Mouse (Mus musculus): Measurements from ENCODE around the gene Osbpl9. TPM values are rescaled to one million over a fixed set of nuclear protein-coding genes. Genes with fewer than 3 reads are reported as not detected.

The Osbpl9 gene
- polyA plus RNA-seq, 1 experiment from 2014 or later: 32.5 TPM

- TF ChIP-seq CTCF (IDR thresholded peaks at IDR 0.05; ENCODE audit: low read depth): no peak
- 84% methylated on average over 5 of the region's 5 CpGs for WGBS
- no peaks in the 10 kb centered on the region for H3K27me3 ChIP-seq (replicated peaks; ENCODE audit: control insufficient read depth, insufficient read depth, low read length)
- no peak overlapping the region for H3K4me3 ChIP-seq (ENCODE audit: low read depth, low read length)
- no peaks in the 10 kb centered on the region for H3K36me3 ChIP-seq (ENCODE audit: control insufficient read depth, insufficient read depth)
- no peak overlapping the region for H3K4me2 ChIP-seq (replicated peaks; ENCODE audit: low read depth)
- no peaks in the 10 kb centered on the region for H3K9me3 ChIP-seq (ENCODE audit: control insufficient read depth)
- H3K4me1 ChIP-seq (replicated peaks; ENCODE audit: control insufficient read depth, insufficient read depth, low read length): no peaks in the 10 kb centered on the region
- no peak overlapping the region for H3K27ac ChIP-seq (ENCODE audit: low read depth, low read length)
- H3K9ac ChIP-seq (ENCODE audit: low read depth, low read length): no peak overlapping the region
- no peak for ATAC-seq
These were observed 109.7 kb downstream of the Osbpl9 start for GRCm38 (mm10) chr4:109092344-109092743.

GRCm38 (mm10) chr4:109091241-109091777 is 110.8 kb downstream of the Osbpl9 start:
- Histone ChIP-seq H3K9ac (ENCODE audit: low read depth, low read length) (no peak overlapping the region), H3K9me3 (ENCODE audit: control insufficient read depth) (no peaks in the 10 kb centered on the region), H3K27me3 (replicated peaks; ENCODE audit: control insufficient read depth, insufficient read depth, low read length) (no peaks in the 10 kb centered on the region), H3K4me3 (ENCODE audit: low read depth, low read length) (no peak overlapping the region), H3K27ac (ENCODE audit: low read depth, low read length) (no peak overlapping the region), H3K36me3 (ENCODE audit: control insufficient read depth, insufficient read depth) (0 out of 2 replicates have a peak, but pooled peaks cover 4% of the 10 kb centered on the region), H3K4me1 (replicated peaks; ENCODE audit: control insufficient read depth, insufficient read depth, low read length) (no peaks in the 10 kb centered on the region), H3K4me2 (replicated peaks; ENCODE audit: low read depth) (no peak overlapping the region)
- TF ChIP-seq CTCF (IDR thresholded peaks at IDR 0.05; ENCODE audit: low read depth): no peak
- ATAC-seq: no peak
- 81% methylated on average over 8 of the region's 8 CpGs for WGBS

GRCm38 (mm10) chr4:109089999-109090398 is 112.1 kb downstream of the Osbpl9 start:
- H3K27ac ChIP-seq (ENCODE audit: low read depth, low read length): no peak overlapping the region
- no peaks in the 10 kb centered on the region for H3K27me3 ChIP-seq (replicated peaks; ENCODE audit: control insufficient read depth, insufficient read depth, low read length)
- H3K36me3 ChIP-seq (ENCODE audit: control insufficient read depth, insufficient read depth): peaks cover 12% of the 10 kb centered on the region
- 28% methylated on average over 6 of the region's 6 CpGs for WGBS
- H3K9ac ChIP-seq (ENCODE audit: low read depth, low read length): no peak overlapping the region
- no peaks in the 10 kb centered on the region for H3K4me1 ChIP-seq (replicated peaks; ENCODE audit: control insufficient read depth, insufficient read depth, low read length)
- no peaks in the 10 kb centered on the region for H3K9me3 ChIP-seq (ENCODE audit: control insufficient read depth)
- ATAC-seq: no peak
- no peak for TF ChIP-seq CTCF (IDR thresholded peaks at IDR 0.05; ENCODE audit: low read depth)
- H3K4me3 ChIP-seq (ENCODE audit: low read depth, low read length): no peak overlapping the region
- H3K4me2 ChIP-seq (replicated peaks; ENCODE audit: low read depth): no peak overlapping the region

- Histone ChIP-seq H3K9me3 (ENCODE audit: control insufficient read depth) (no peaks in the 10 kb centered on the region), H3K4me2 (replicated peaks; ENCODE audit: low read depth) (no peak overlapping the region), H3K4me3 (ENCODE audit: low read depth, low read length) (no peak overlapping the region), H3K4me1 (replicated peaks; ENCODE audit: control insufficient read depth, insufficient read depth, low read length) (no peaks in the 10 kb centered on the region), H3K36me3 (ENCODE audit: control insufficient read depth, insufficient read depth) (peaks cover 13% of the 10 kb centered on the region), H3K9ac (ENCODE audit: low read depth, low read length) (no peak overlapping the region), H3K27me3 (replicated peaks; ENCODE audit: control insufficient read depth, insufficient read depth, low read length) (no peaks in the 10 kb centered on the region), H3K27ac (ENCODE audit: low read depth, low read length) (no peak overlapping the region)
- TF ChIP-seq CTCF (IDR thresholded peaks at IDR 0.05; ENCODE audit: low read depth): no peak
- ATAC-seq: no peak
- 89% methylated on average over 5 of the region's 5 CpGs for WGBS
These were observed 112.9 kb downstream of the Osbpl9 start for GRCm38 (mm10) chr4:109089171-109089570.

GRCm38 (mm10) chr4:109080118-109080517 is 122.0 kb downstream of the Osbpl9 start:
- no peak for ATAC-seq
- H3K9ac ChIP-seq (ENCODE audit: low read depth, low read length): no peak overlapping the region

GRCm38 (mm10) chr4:109079676-109080075 is 122.4 kb downstream of the Osbpl9 start:
- peaks cover 29% of the 10 kb centered on the region for H3K36me3 ChIP-seq (ENCODE audit: control insufficient read depth, insufficient read depth)
- H3K4me2 ChIP-seq (replicated peaks; ENCODE audit: low read depth): no peak overlapping the region
- WGBS: 72% methylated on average over 3 of the region's 3 CpGs
- H3K9me3 ChIP-seq (ENCODE audit: control insufficient read depth): no peaks in the 10 kb centered on the region
- H3K9ac ChIP-seq (ENCODE audit: low read depth, low read length): no peak overlapping the region
- no peak overlapping the region for H3K4me3 ChIP-seq (ENCODE audit: low read depth, low read length)
- ATAC-seq: no peak
- H3K4me1 ChIP-seq (replicated peaks; ENCODE audit: control insufficient read depth, insufficient read depth, low read length): no peaks in the 10 kb centered on the region
- no peak for TF ChIP-seq CTCF (IDR thresholded peaks at IDR 0.05; ENCODE audit: low read depth)
- no peaks in the 10 kb centered on the region for H3K27me3 ChIP-seq (replicated peaks; ENCODE audit: control insufficient read depth, insufficient read depth, low read length)
- H3K27ac ChIP-seq (ENCODE audit: low read depth, low read length): no peak overlapping the region

More at GRCm38 (mm10) chr4:109080118-109080517, 122.0 kb downstream of the Osbpl9 start:
- H3K4me2 ChIP-seq (replicated peaks; ENCODE audit: low read depth): no peak overlapping the region
- H3K9me3 ChIP-seq (ENCODE audit: control insufficient read depth): no peaks in the 10 kb centered on the region
- no peaks in the 10 kb centered on the region for H3K4me1 ChIP-seq (replicated peaks; ENCODE audit: control insufficient read depth, insufficient read depth, low read length)
- no peaks in the 10 kb centered on the region for H3K27me3 ChIP-seq (replicated peaks; ENCODE audit: control insufficient read depth, insufficient read depth, low read length)
- no peak for TF ChIP-seq CTCF (IDR thresholded peaks at IDR 0.05; ENCODE audit: low read depth)
- peaks cover 29% of the 10 kb centered on the region for H3K36me3 ChIP-seq (ENCODE audit: control insufficient read depth, insufficient read depth)
- no peak overlapping the region for H3K27ac ChIP-seq (ENCODE audit: low read depth, low read length)
- H3K4me3 ChIP-seq (ENCODE audit: low read depth, low read length): no peak overlapping the region
- WGBS: 72% methylated on average over 5 of the region's 5 CpGs

- Histone ChIP-seq H3K9me3 (ENCODE audit: control insufficient read depth) (no peaks in the 10 kb centered on the region), H3K27me3 (replicated peaks; ENCODE audit: control insufficient read depth, insufficient read depth, low read length) (no peaks in the 10 kb centered on the region), H3K27ac (ENCODE audit: low read depth, low read length) (no peak overlapping the region), H3K36me3 (ENCODE audit: control insufficient read depth, insufficient read depth) (peaks cover 26% of the 10 kb centered on the region), H3K4me2 (replicated peaks; ENCODE audit: low read depth) (no peak overlapping the region), H3K4me3 (ENCODE audit: low read depth, low read length) (no peak overlapping the region), H3K9ac (ENCODE audit: low read depth, low read length) (no peak overlapping the region), H3K4me1 (replicated peaks; ENCODE audit: control insufficient read depth, insufficient read depth, low read length) (no peaks in the 10 kb centered on the region)
- no peak for TF ChIP-seq CTCF (IDR thresholded peaks at IDR 0.05; ENCODE audit: low read depth)
- WGBS: 82% methylated on average over 7 of the region's 7 CpGs
- ATAC-seq: no peak
These were observed 123.1 kb downstream of the Osbpl9 start for GRCm38 (mm10) chr4:109078941-109079340.

Data from intestine, postnatal 0 days (tissue).